Mouse (Mus musculus) MEL (cell line): ENCODE results near the gene Arl15.

ENCODE experiments used
- CTCF ChIP-seq, 3 experiments: IDR thresholded peaks in 2 of 3; conservative IDR thresholded peaks in 1 of 3; 2 replicates each; pipeline ENCODE4 v1.5.1; 2011 to 2012; ENCODE audit warnings: low read length in 3 of 3, low read depth in 2 of 3, mild to moderate bottlenecking in 2 of 3, improper control_type of control experiment in 1 of 3, inconsistent platforms in 1 of 3, mixed read lengths in 1 of 3, moderate library complexity in 1 of 3; ENCODE audit not compliant: control insufficient read depth in 1 of 3, insufficient read depth in 1 of 3, poor library complexity in 1 of 3, severe bottlenecking in 1 of 3
- EP300 ChIP-seq, 2 experiments: IDR thresholded peaks; 2 replicates each; pipeline ENCODE4 v1.6.1; 2011; ENCODE audit warnings: improper control_type of control experiment in 2 of 2, low read length in 2 of 2, low read depth in 1 of 2, mild to moderate bottlenecking in 1 of 2
- HCFC1 ChIP-seq: IDR thresholded peaks from 2 replicates; pipeline ENCODE4 v1.6.1; 2012; ENCODE audit warnings: low read depth, mild to moderate bottlenecking, inconsistent platforms, low read length, improper control_type of control experiment, moderate library complexity
- KAT2A ChIP-seq: conservative IDR thresholded peaks from 2 replicates; pipeline ENCODE4 v1.6.1; 2012; ENCODE audit warnings: low read depth, low read length, improper control_type of control experiment, inconsistent platforms
- MAX ChIP-seq: IDR thresholded peaks from 2 replicates; pipeline ENCODE4 v1.6.1; 2011; ENCODE audit warnings: low read length, improper control_type of control experiment
- MYB ChIP-seq: IDR thresholded peaks from 2 replicates; pipeline ENCODE4 v1.6.1; 2011; ENCODE audit warnings: mild to moderate bottlenecking, low read depth, low read length, improper control_type of control experiment
- POLR2A ChIP-seq, 2 experiments: IDR thresholded peaks; 2 replicates each; pipeline ENCODE4 v1.6.1; 2011 to 2012; ENCODE audit warnings: low read length in 2 of 2, mild to moderate bottlenecking in 2 of 2, control low read depth in 1 of 2, improper control_type of control experiment in 1 of 2, low read depth in 1 of 2, moderate library complexity in 1 of 2; ENCODE audit not compliant: control insufficient read depth in 1 of 2, insufficient read depth in 1 of 2, poor library complexity in 1 of 2
- POLR2AphosphoS5 ChIP-seq: IDR thresholded peaks from 2 replicates; pipeline ENCODE4 v1.6.1; 2012; ENCODE audit warnings: low read depth, borderline replicate concordance, mild to moderate bottlenecking, inconsistent platforms, low read length, moderate library complexity, mixed read lengths
- RCOR1 ChIP-seq: IDR thresholded peaks from 2 replicates; pipeline ENCODE4 v1.6.1; 2012; ENCODE audit warnings: low read depth, mild to moderate bottlenecking, inconsistent platforms, low read length, improper control_type of control experiment
- TAL1 ChIP-seq: IDR thresholded peaks from 2 replicates; pipeline ENCODE4 v1.6.1; 2012; ENCODE audit warnings: mild to moderate bottlenecking, inconsistent platforms, low read length, moderate library complexity, mixed read lengths
- UBTF ChIP-seq: IDR thresholded peaks from 2 replicates; pipeline ENCODE4 v1.6.1; 2012; ENCODE audit warnings: low read depth, mild to moderate bottlenecking, inconsistent platforms, low read length, improper control_type of control experiment, moderate library complexity, borderline replicate concordance; ENCODE audit not compliant: insufficient read depth

- TF ChIP-seq KAT2A (no peak), EP300 (IDR thresholded peaks at IDR 0.05; ENCODE audit: low read depth in 1 of 2, low read length in 2 of 2) (no peak), POLR2AphosphoS5 (no peak), CTCF (IDR thresholded peaks at IDR 0.05 in 2 of 3, conservative IDR thresholded peaks at IDR 0.05 in 1 of 3; ENCODE audit: control insufficient read depth in 1 of 3, insufficient read depth in 1 of 3, low read depth in 2 of 3, low read length in 3 of 3, poor library complexity in 1 of 3, severe bottlenecking in 1 of 3) (no peak), MAX (no peak), UBTF (no peak), POLR2A (IDR thresholded peaks at IDR 0.05; ENCODE audit: control insufficient read depth in 1 of 2, insufficient read depth in 1 of 2, low read depth in 1 of 2, low read length in 2 of 2, poor library complexity in 1 of 2) (no peak), RCOR1 (no peak), MYB (no peak), HCFC1 (no peak), TAL1 (no peak)
Measured at GRCm38 (mm10) chr13:114198252-114198799, 404.0 kb downstream of the Arl15 start.
